Mouse (Mus musculus): ENCODE data around the gene Pced1b. TPM values are rescaled to one million over a fixed set of nuclear protein-coding genes. Genes with fewer than 3 reads are reported as not detected.

The Pced1b gene
- polyA plus RNA-seq, 1 experiment from 2014 or later: 8.0 TPM

- TF ChIP-seq CTCF (IDR thresholded peaks at IDR 0.05; ENCODE audit: low read depth): no peak
- no peak for ATAC-seq (replicated peaks; ENCODE audit: low FRiP score, low read depth)
- 70% methylated on average over 10 of the region's 10 CpGs for WGBS
- no peak overlapping the region for H3K27ac ChIP-seq
- no peak overlapping the region for H3K4me3 ChIP-seq (replicated peaks; ENCODE audit: low read depth, low read length)
- no peaks in the 10 kb centered on the region for H3K36me3 ChIP-seq (ENCODE audit: insufficient read depth, low read length)
- no peak for DNase-seq (ENCODE audit: low spot score)
- H3K27me3 ChIP-seq (ENCODE audit: insufficient read depth, low read length): no peaks in the 10 kb centered on the region
- H3K4me1 ChIP-seq (replicated peaks; ENCODE audit: insufficient read depth, low read length): no peaks in the 10 kb centered on the region
- no peak overlapping the region for H3K9ac ChIP-seq (ENCODE audit: low read depth, low read length)
- no peaks in the 10 kb centered on the region for H3K9me3 ChIP-seq (replicated peaks; ENCODE audit: low read length)
- H3K4me2 ChIP-seq (ENCODE audit: low read length): no peak overlapping the region
Observed at GRCm38 (mm10) chr15:97281712-97282571, 35.0 kb downstream of the Pced1b start.

- no peak for ATAC-seq (replicated peaks; ENCODE audit: low FRiP score, low read depth)
- 66% methylated on average over 6 of the region's 6 CpGs for WGBS
- Histone ChIP-seq H3K4me1 (replicated peaks; ENCODE audit: insufficient read depth, low read length) (no peaks in the 10 kb centered on the region), H3K27me3 (ENCODE audit: insufficient read depth, low read length) (no peaks in the 10 kb centered on the region), H3K36me3 (ENCODE audit: insufficient read depth, low read length) (0 out of 2 replicates have a peak, but pooled peaks cover 3% of the 10 kb centered on the region), H3K9ac (ENCODE audit: low read depth, low read length) (no peak overlapping the region), H3K4me2 (ENCODE audit: low read length) (no peak overlapping the region), H3K9me3 (replicated peaks; ENCODE audit: low read length) (no peaks in the 10 kb centered on the region), H3K27ac (no peak overlapping the region), H3K4me3 (replicated peaks; ENCODE audit: low read depth, low read length) (no peak overlapping the region)
- DNase-seq (ENCODE audit: low spot score): no peak
- TF ChIP-seq CTCF (IDR thresholded peaks at IDR 0.05; ENCODE audit: low read depth): no peak
Observed at GRCm38 (mm10) chr15:97282572-97282881, 35.6 kb downstream of the Pced1b start.

- DNase-seq (ENCODE audit: low spot score): no peak
Observed at GRCm38 (mm10) chr15:97284201-97284600, 37.3 kb downstream of the Pced1b start.

GRCm38 (mm10) chr15:97285665-97286212 lies 38.8 kb downstream of the Pced1b start:
- H3K9me3 ChIP-seq (replicated peaks; ENCODE audit: low read length): no peaks in the 10 kb centered on the region
- H3K4me2 ChIP-seq (ENCODE audit: low read length): no peak overlapping the region
- H3K4me1 ChIP-seq (replicated peaks; ENCODE audit: insufficient read depth, low read length): no peaks in the 10 kb centered on the region
- H3K9ac ChIP-seq (ENCODE audit: low read depth, low read length): no peak overlapping the region
- H3K27ac ChIP-seq: no peak overlapping the region
- 85% methylated on average over 10 of the region's 10 CpGs for WGBS
- no peak for DNase-seq (ENCODE audit: low spot score)
- 0 out of 2 replicates have a peak, but pooled peaks cover 4% of the 10 kb centered on the region for H3K36me3 ChIP-seq (ENCODE audit: insufficient read depth, low read length)
- H3K4me3 ChIP-seq (replicated peaks; ENCODE audit: low read depth, low read length): no peak overlapping the region
- H3K27me3 ChIP-seq (ENCODE audit: insufficient read depth, low read length): no peaks in the 10 kb centered on the region
- ATAC-seq (replicated peaks; ENCODE audit: low FRiP score, low read depth): no peak
- TF ChIP-seq CTCF (IDR thresholded peaks at IDR 0.05; ENCODE audit: low read depth): no peak

More at GRCm38 (mm10) chr15:97284201-97284600, 37.3 kb downstream of the Pced1b start:
- Histone ChIP-seq H3K9me3 (replicated peaks; ENCODE audit: low read length) (no peaks in the 10 kb centered on the region), H3K4me2 (ENCODE audit: low read length) (no peak overlapping the region), H3K27me3 (ENCODE audit: insufficient read depth, low read length) (no peaks in the 10 kb centered on the region), H3K4me3 (replicated peaks; ENCODE audit: low read depth, low read length) (no peak overlapping the region), H3K27ac (no peak overlapping the region), H3K36me3 (ENCODE audit: insufficient read depth, low read length) (0 out of 2 replicates have a peak, but pooled peaks cover 4% of the 10 kb centered on the region), H3K9ac (ENCODE audit: low read depth, low read length) (no peak overlapping the region), H3K4me1 (replicated peaks; ENCODE audit: insufficient read depth, low read length) (no peaks in the 10 kb centered on the region)
- 73% methylated on average over 5 of the region's 5 CpGs for WGBS
- ATAC-seq (replicated peaks; ENCODE audit: low FRiP score, low read depth): no peak
- TF ChIP-seq CTCF (IDR thresholded peaks at IDR 0.05; ENCODE audit: low read depth): no peak

DNA sequence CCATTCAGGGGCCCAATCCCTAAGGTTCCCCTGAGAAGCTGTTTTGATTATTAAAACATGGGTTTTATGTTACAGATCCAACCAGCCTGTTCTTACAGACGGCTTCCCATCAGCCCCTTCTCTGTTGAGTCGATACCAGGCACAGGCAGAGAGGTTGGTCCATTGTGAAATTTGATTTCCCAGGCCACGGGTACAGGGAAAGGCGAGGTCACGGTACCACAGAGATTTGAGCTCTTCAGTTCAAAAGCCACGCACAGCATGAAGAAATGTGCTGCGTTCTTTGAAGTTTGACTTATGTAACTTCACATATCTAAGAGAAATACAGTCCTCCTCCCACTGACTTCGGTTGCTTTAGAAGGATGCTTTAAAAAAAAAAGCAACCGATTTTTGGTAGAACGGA lies 39.8 kb downstream of the Pced1b start:
- Histone ChIP-seq H3K4me1 (replicated peaks; ENCODE audit: insufficient read depth, low read length) (no peaks in the 10 kb centered on the region), H3K9ac (ENCODE audit: low read depth, low read length) (no peak overlapping the region), H3K4me2 (ENCODE audit: low read length) (no peak overlapping the region), H3K36me3 (ENCODE audit: insufficient read depth, low read length) (0 out of 2 replicates have a peak, but pooled peaks cover 4% of the 10 kb centered on the region), H3K27me3 (ENCODE audit: insufficient read depth, low read length) (no peaks in the 10 kb centered on the region), H3K27ac (no peak overlapping the region), H3K4me3 (replicated peaks; ENCODE audit: low read depth, low read length) (no peak overlapping the region), H3K9me3 (replicated peaks; ENCODE audit: low read length) (no peaks in the 10 kb centered on the region)
- 68% methylated on average over 10 of the region's 10 CpGs for WGBS
- ATAC-seq (replicated peaks; ENCODE audit: low FRiP score, low read depth) (no peak), DNase-seq (ENCODE audit: low spot score) (no peak)
- TF ChIP-seq CTCF (IDR thresholded peaks at IDR 0.05; ENCODE audit: low read depth): no peak

DNA sequence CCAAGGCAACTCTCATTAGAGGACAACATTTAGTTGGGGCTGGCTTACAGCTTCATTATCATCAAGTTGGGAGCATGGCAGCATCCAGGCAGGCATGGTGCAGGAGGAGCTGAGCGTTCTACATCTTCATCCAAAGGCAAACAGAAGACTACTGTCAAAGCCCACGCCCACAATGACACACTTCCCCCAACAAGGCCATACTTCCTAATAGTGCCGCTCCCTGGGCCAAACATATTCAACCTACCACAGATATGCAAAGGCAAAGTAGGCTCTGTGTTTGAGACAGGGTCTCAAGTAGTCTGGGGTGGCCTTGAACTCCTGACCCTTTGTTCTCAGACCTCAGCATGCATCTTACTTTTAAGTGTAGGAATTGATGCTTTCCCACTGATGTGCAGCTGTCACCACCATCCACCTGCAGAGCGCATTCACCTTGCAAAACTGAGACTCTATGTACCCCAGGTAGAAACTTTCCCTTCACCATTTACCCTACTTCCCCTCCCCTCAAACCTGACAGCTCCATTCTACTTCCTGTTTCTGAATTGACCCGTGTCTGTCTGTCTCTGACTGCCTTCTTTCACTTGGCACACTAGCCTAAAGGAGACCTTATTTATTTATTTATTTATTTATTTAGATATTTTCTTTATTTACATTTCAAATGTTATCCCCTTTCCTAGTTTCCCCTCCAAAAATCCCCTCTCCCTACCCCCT lies 40.7 kb downstream of the Pced1b start:
- 93% methylated on average over 5 of the region's 5 CpGs for WGBS
- H3K4me2 ChIP-seq (ENCODE audit: low read length): no peak overlapping the region
- no peak overlapping the region for H3K27ac ChIP-seq
- ATAC-seq (replicated peaks; ENCODE audit: low FRiP score, low read depth): no peak
- no peak for TF ChIP-seq CTCF (IDR thresholded peaks at IDR 0.05; ENCODE audit: low read depth)
- H3K9ac ChIP-seq (ENCODE audit: low read depth, low read length): no peak overlapping the region
- no peaks in the 10 kb centered on the region for H3K9me3 ChIP-seq (replicated peaks; ENCODE audit: low read length)
- H3K27me3 ChIP-seq (ENCODE audit: insufficient read depth, low read length): no peaks in the 10 kb centered on the region
- H3K4me3 ChIP-seq (replicated peaks; ENCODE audit: low read depth, low read length): no peak overlapping the region
- H3K36me3 ChIP-seq (ENCODE audit: insufficient read depth, low read length): 0 out of 2 replicates have a peak, but pooled peaks cover 4% of the 10 kb centered on the region
- no peak for DNase-seq (ENCODE audit: low spot score)
- H3K4me1 ChIP-seq (replicated peaks; ENCODE audit: insufficient read depth, low read length): no peaks in the 10 kb centered on the region

Measured in kidney, postnatal 0 days (tissue).